Mouse (Mus musculus): Measurements from ENCODE around the gene Insrr. TPM values are rescaled to one million over a fixed set of nuclear protein-coding genes. Genes with fewer than 3 reads are reported as not detected.
"Not testable (repeated sequence)": the region's sequence is repeated elsewhere in the genome, so short reads cannot be mapped to it uniquely, and the experiment has no call there.

Gene Insrr
- polyA plus RNA-seq, 1 experiment from 2014 or later, result 1.9 TPM

GRCm38 (mm10) chr3:87859813-87860212 is 63.1 kb downstream of the Insrr start:
- Histone ChIP-seq H3K27me3 (ENCODE audit: insufficient read depth, low read length) (no peaks in the 10 kb centered on the region), H3K27ac (no peak overlapping the region), H3K9ac (ENCODE audit: low read depth, low read length) (no peak overlapping the region), H3K9me3 (replicated peaks; ENCODE audit: low read length) (no peaks in the 10 kb centered on the region), H3K4me2 (ENCODE audit: low read length) (no peak overlapping the region), H3K4me1 (replicated peaks; ENCODE audit: insufficient read depth, low read length) (no peaks in the 10 kb centered on the region), H3K4me3 (replicated peaks; ENCODE audit: low read depth, low read length) (no peak overlapping the region), H3K36me3 (ENCODE audit: insufficient read depth, low read length) (peaks cover 56% of the 10 kb centered on the region)
- TF ChIP-seq CTCF (IDR thresholded peaks at IDR 0.05; ENCODE audit: low read depth), result peak; percentile 89
- peak; percentile 92 for DNase-seq (ENCODE audit: low spot score)
- WGBS, result 19% methylated on average over 3 of the region's 3 CpGs
- no peak; the same call in 1 of the 2 replicates for ATAC-seq (replicated peaks; ENCODE audit: low FRiP score, low read depth)

DNA sequence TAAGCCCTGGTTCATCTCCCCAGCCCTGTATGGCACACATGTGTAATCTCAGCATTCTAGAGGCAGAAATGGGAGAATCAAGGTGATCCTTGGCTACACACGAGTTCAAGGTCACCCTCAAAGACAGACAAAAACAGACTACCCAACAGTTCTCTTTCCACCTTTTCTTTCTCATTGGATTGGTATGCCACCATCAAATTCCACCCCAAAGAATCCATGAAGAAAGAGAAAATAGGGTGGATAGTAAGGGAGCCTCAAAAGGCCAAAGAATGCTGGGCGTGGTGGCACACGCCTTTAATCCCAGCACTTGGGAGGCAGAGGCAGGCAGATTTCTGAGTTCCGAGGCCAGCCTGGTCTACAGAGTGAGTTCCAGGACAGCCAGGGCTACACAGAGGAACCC is 67.4 kb downstream of the Insrr start:
- DNase-seq (ENCODE audit: low spot score); H3K4me3 ChIP-seq (replicated peaks; ENCODE audit: low read depth, low read length); H3K27ac ChIP-seq; ATAC-seq (replicated peaks; ENCODE audit: low FRiP score, low read depth); H3K4me1 ChIP-seq (replicated peaks; ENCODE audit: insufficient read depth, low read length); H3K4me2 ChIP-seq (ENCODE audit: low read length); H3K27me3 ChIP-seq (ENCODE audit: insufficient read depth, low read length); H3K9ac ChIP-seq (ENCODE audit: low read depth, low read length); H3K9me3 ChIP-seq (replicated peaks; ENCODE audit: low read length): not testable (repeated sequence)
- 92% methylated on average over 4 of the region's 4 CpGs for WGBS
- H3K36me3 ChIP-seq (ENCODE audit: insufficient read depth, low read length), result peaks cover 54% of the 10 kb centered on the region

Other genes starting within 250 kb of the Insrr start
- gene Arhgef11, start 179.4 kb upstream of the Insrr start, polyA plus RNA-seq (2015; fragmentation: Nextera tagmentation; extraction: Ambion mirVana), result 10.7 and 11.0 TPM in 2 replicates
- gene Lrrc71, start 48.3 kb upstream of the Insrr start, polyA plus RNA-seq (2015; fragmentation: Nextera tagmentation; extraction: Ambion mirVana), result 0.37 and 0.45 TPM in 2 replicates
- gene Ntrk1, start 1.8 kb upstream of the Insrr start, polyA plus RNA-seq (2015; fragmentation: Nextera tagmentation; extraction: Ambion mirVana), result 2.1 and 2.3 TPM in 2 replicates
- gene Pear1, start 27.4 kb downstream of the Insrr start, polyA plus RNA-seq (2015; fragmentation: Nextera tagmentation; extraction: Ambion mirVana), result 31.6 and 35.4 TPM in 2 replicates
- 0.11 TPM in 1 of 2 replicates, not detected in the other for gene Sh2d2a, start 49.8 kb downstream of the Insrr start, polyA plus RNA-seq (2015; fragmentation: Nextera tagmentation; extraction: Ambion mirVana)
- gene Prcc, start 88.7 kb downstream of the Insrr start, polyA plus RNA-seq (2015; fragmentation: Nextera tagmentation; extraction: Ambion mirVana), result 14.8 and 15.1 TPM in 2 replicates
- 193 and 200 TPM in 2 replicates for gene Hdgf, start 109.4 kb downstream of the Insrr start, polyA plus RNA-seq (2015; fragmentation: Nextera tagmentation; extraction: Ambion mirVana)
- gene Mrpl24, start 122.6 kb downstream of the Insrr start, polyA plus RNA-seq (2015; fragmentation: Nextera tagmentation; extraction: Ambion mirVana), result 87.2 and 88.1 TPM in 2 replicates
- 40.4 and 42.1 TPM in 2 replicates for gene Isg20l2, start 133.4 kb downstream of the Insrr start, polyA plus RNA-seq (2015; fragmentation: Nextera tagmentation; extraction: Ambion mirVana)
- 12.1 and 12.3 TPM in 2 replicates for gene Rrnad1, start 133.8 kb downstream of the Insrr start, polyA plus RNA-seq (2015; fragmentation: Nextera tagmentation; extraction: Ambion mirVana)
- 20.1 and 20.9 TPM in 2 replicates for gene Crabp2, start 151.7 kb downstream of the Insrr start, polyA plus RNA-seq (2015; fragmentation: Nextera tagmentation; extraction: Ambion mirVana)
- gene Nes, start 174.1 kb downstream of the Insrr start, polyA plus RNA-seq (2015; fragmentation: Nextera tagmentation; extraction: Ambion mirVana), result 24.6 and 28.9 TPM in 2 replicates
- 0.14 TPM in 1 of 2 replicates, not detected in the other for gene Bcan, start 203.3 kb downstream of the Insrr start, polyA plus RNA-seq (2015; fragmentation: Nextera tagmentation; extraction: Ambion mirVana)
- 0.13 and 0.17 TPM in 2 replicates for gene Hapln2, start 230.6 kb downstream of the Insrr start, polyA plus RNA-seq (2015; fragmentation: Nextera tagmentation; extraction: Ambion mirVana)
- gene Gpatch4, start 246.2 kb downstream of the Insrr start, polyA plus RNA-seq (2015; fragmentation: Nextera tagmentation; extraction: Ambion mirVana), result 24.8 and 26.3 TPM in 2 replicates